Mouse (Mus musculus): Measurements from ENCODE around the gene Ugt1a9. TPM values are rescaled to one million over a fixed set of nuclear protein-coding genes. Genes with fewer than 3 reads are reported as not detected.

Gene Ugt1a9
- polyA plus RNA-seq, 1 experiment from 2014 or later, result not detected

Other genes starting within 250 kb of the Ugt1a9 start
- gene Dgkd, start 217.5 kb upstream of the Ugt1a9 start, polyA plus RNA-seq (2015; fragmentation: Nextera tagmentation; extraction: Ambion mirVana), result 30.7 and 36.6 TPM in 2 replicates
- gene Usp40, start 62.2 kb upstream of the Ugt1a9 start, polyA plus RNA-seq (2015; fragmentation: Nextera tagmentation; extraction: Ambion mirVana), result 53.8 and 53.9 TPM in 2 replicates
- not detected in 2 replicates for gene Ugt1a10, start 15.4 kb upstream of the Ugt1a9 start, polyA plus RNA-seq (2015; fragmentation: Nextera tagmentation; extraction: Ambion mirVana)
- not detected in 2 replicates for gene Ugt1a8, start 17.0 kb downstream of the Ugt1a9 start, polyA plus RNA-seq (2015; fragmentation: Nextera tagmentation; extraction: Ambion mirVana)
- 1.4 and 1.9 TPM in 2 replicates for gene Ugt1a7c, start 24.3 kb downstream of the Ugt1a9 start, polyA plus RNA-seq (2015; fragmentation: Nextera tagmentation; extraction: Ambion mirVana)
- not detected in 2 replicates for gene Ugt1a6b, start 32.5 kb downstream of the Ugt1a9 start, polyA plus RNA-seq (2015; fragmentation: Nextera tagmentation; extraction: Ambion mirVana)
- 1.1 and 1.4 TPM in 2 replicates for gene Ugt1a6a, start 64.0 kb downstream of the Ugt1a9 start, polyA plus RNA-seq (2015; fragmentation: Nextera tagmentation; extraction: Ambion mirVana)
- not detected in 2 replicates for gene Ugt1a5, start 95.2 kb downstream of the Ugt1a9 start, polyA plus RNA-seq (2015; fragmentation: Nextera tagmentation; extraction: Ambion mirVana)
- gene Ugt1a2, start 129.8 kb downstream of the Ugt1a9 start, polyA plus RNA-seq (2015; fragmentation: Nextera tagmentation; extraction: Ambion mirVana), result not detected in 2 replicates
- 13.1 and 13.3 TPM in 2 replicates for gene Dnajb3, start 135.0 kb downstream of the Ugt1a9 start, polyA plus RNA-seq (2015; fragmentation: Nextera tagmentation; extraction: Ambion mirVana)
- 0.33 and 0.74 TPM in 2 replicates for gene Ugt1a1, start 141.2 kb downstream of the Ugt1a9 start, polyA plus RNA-seq (2015; fragmentation: Nextera tagmentation; extraction: Ambion mirVana)
- gene Mroh2a, start 156.2 kb downstream of the Ugt1a9 start, polyA plus RNA-seq (2015; fragmentation: Nextera tagmentation; extraction: Ambion mirVana), result 1.0 and 1.3 TPM in 2 replicates
- 190 and 205 TPM in 2 replicates for gene Hjurp, start 206.8 kb downstream of the Ugt1a9 start, polyA plus RNA-seq (2015; fragmentation: Nextera tagmentation; extraction: Ambion mirVana)
- gene Trpm8, start 206.9 kb downstream of the Ugt1a9 start, polyA plus RNA-seq (2015; fragmentation: Nextera tagmentation; extraction: Ambion mirVana), result not detected in 2 replicates

Data from limb, embryonic 13.5 days (tissue).